Mouse (Mus musculus): ENCODE results near the gene Pi4ka. TPM values are rescaled to one million over a fixed set of nuclear protein-coding genes. Genes with fewer than 3 reads are reported as not detected.

Pi4ka gene
- total and polyA plus RNA-seq, 2 experiments from 2014 or later = 46.5 to 135 TPM

GRCm38 (mm10) chr16:17266113-17266512 is 140.0 kb downstream of the Pi4ka start:
- Histone ChIP-seq H3K27me3 (ENCODE audit: insufficient read depth, low read length) (no peaks in the 10 kb centered on the region), H3K4me1 (ENCODE audit: insufficient read depth, low read length) (no peaks in the 10 kb centered on the region), H3K9ac (replicated peaks; ENCODE audit: low read length, poor library complexity, severe bottlenecking) (no peak overlapping the region), H3K9me3 (ENCODE audit: low read length) (no peaks in the 10 kb centered on the region), H3K4me2 (ENCODE audit: low read depth, low read length, poor library complexity, severe bottlenecking) (no peak overlapping the region), H3K4me3 (ENCODE audit: low read depth, low read length) (no peak overlapping the region), H3K36me3 (ENCODE audit: insufficient read depth, low read length) (0 out of 2 replicates have a peak, but pooled peaks cover 2% of the 10 kb centered on the region), H3K27ac (ENCODE audit: low read depth, low read length) (no peak overlapping the region)
- no peak for TF ChIP-seq CTCF (IDR thresholded peaks at IDR 0.05)
- DNase-seq (ENCODE audit: low spot score) = no peak
- no peak for ATAC-seq (ENCODE audit: low FRiP score)
- 68% methylated on average over 3 of the region's 3 CpGs for WGBS

- H3K9me3 ChIP-seq (ENCODE audit: low read length) = no peaks in the 10 kb centered on the region
Measured at GRCm38 (mm10) chr16:17261341-17261740, 144.8 kb downstream of the Pi4ka start.

DNA sequence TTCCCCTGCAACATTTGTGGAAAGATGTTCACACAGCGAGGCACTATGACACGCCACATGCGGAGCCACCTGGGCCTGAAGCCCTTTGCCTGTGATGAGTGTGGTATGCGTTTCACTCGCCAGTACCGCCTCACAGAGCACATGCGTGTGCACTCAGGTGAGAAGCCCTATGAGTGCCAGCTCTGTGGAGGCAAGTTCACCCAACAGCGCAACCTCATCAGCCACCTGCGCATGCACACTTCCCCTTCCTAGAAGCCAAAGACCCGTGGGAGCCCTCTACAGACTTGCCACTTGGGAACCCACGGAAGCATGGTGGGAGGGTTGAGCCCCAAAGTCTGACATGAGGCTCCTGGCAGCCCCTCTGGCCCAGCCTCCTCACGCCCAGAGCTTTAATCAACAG is 147.2 kb downstream of the Pi4ka start:
- no peak overlapping the region for H3K4me2 ChIP-seq (ENCODE audit: low read depth, low read length, poor library complexity, severe bottlenecking)
- H3K9ac ChIP-seq (replicated peaks; ENCODE audit: low read length, poor library complexity, severe bottlenecking) = no peak overlapping the region
- peaks cover 36% of the 10 kb centered on the region for H3K36me3 ChIP-seq (ENCODE audit: insufficient read depth, low read length)
- no peak overlapping the region for H3K27ac ChIP-seq (ENCODE audit: low read depth, low read length)
- no peaks in the 10 kb centered on the region for H3K27me3 ChIP-seq (ENCODE audit: insufficient read depth, low read length)
- DNase-seq (ENCODE audit: low spot score) = no peak
- no peak for ATAC-seq (ENCODE audit: low FRiP score)
- 96% methylated on average over 12 of the region's 12 CpGs for WGBS
- no peak overlapping the region for H3K4me3 ChIP-seq (ENCODE audit: low read depth, low read length)
- TF ChIP-seq CTCF (IDR thresholded peaks at IDR 0.05) = no peak
- peaks cover 5% of the 10 kb centered on the region; the same call in 1 of the 2 replicates for H3K4me1 ChIP-seq (ENCODE audit: insufficient read depth, low read length)
- no peaks in the 10 kb centered on the region for H3K9me3 ChIP-seq (ENCODE audit: low read length)

More at GRCm38 (mm10) chr16:17261341-17261740, 144.8 kb downstream of the Pi4ka start:
- ATAC-seq (ENCODE audit: low FRiP score) = no peak
- 84% methylated on average over 1 of the region's 1 CpGs for WGBS
- H3K36me3 ChIP-seq (ENCODE audit: insufficient read depth, low read length) = peaks cover 29% of the 10 kb centered on the region
- DNase-seq (ENCODE audit: low spot score) = no peak
- H3K4me1 ChIP-seq (ENCODE audit: insufficient read depth, low read length) = no peaks in the 10 kb centered on the region
- H3K27me3 ChIP-seq (ENCODE audit: insufficient read depth, low read length) = no peaks in the 10 kb centered on the region
- H3K4me3 ChIP-seq (ENCODE audit: low read depth, low read length) = no peak overlapping the region
- no peak overlapping the region for H3K27ac ChIP-seq (ENCODE audit: low read depth, low read length)
- no peak overlapping the region for H3K4me2 ChIP-seq (ENCODE audit: low read depth, low read length, poor library complexity, severe bottlenecking)
- H3K9ac ChIP-seq (replicated peaks; ENCODE audit: low read length, poor library complexity, severe bottlenecking) = no peak overlapping the region
- TF ChIP-seq CTCF (IDR thresholded peaks at IDR 0.05) = no peak

DNA sequence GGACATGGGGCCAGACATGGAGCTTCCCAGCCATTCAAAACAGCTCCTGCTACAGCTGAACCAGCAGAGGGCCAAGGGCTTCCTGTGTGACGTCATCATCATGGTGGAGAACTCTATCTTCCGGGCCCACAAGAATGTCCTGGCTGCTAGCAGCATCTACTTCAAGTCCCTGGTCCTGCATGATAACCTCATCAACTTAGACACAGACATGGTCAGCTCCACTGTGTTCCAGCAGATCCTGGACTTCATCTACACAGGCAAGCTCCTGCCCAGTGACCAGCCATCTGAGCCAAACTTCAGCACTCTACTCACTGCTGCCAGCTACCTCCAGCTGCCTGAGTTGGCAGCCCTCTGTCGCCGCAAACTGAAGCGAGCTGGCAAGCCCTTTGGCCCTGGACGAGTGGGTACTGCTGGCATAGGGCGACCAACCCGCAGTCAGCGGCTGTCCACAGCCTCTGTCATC is 148.7 kb downstream of the Pi4ka start:
- Histone ChIP-seq H3K27me3 (ENCODE audit: insufficient read depth, low read length) (no peaks in the 10 kb centered on the region), H3K27ac (ENCODE audit: low read depth, low read length) (no peak overlapping the region), H3K4me2 (ENCODE audit: low read depth, low read length, poor library complexity, severe bottlenecking) (no peak overlapping the region), H3K4me1 (ENCODE audit: insufficient read depth, low read length) (peaks cover 7% of the 10 kb centered on the region; the same call in 1 of the 2 replicates), H3K9ac (replicated peaks; ENCODE audit: low read length, poor library complexity, severe bottlenecking) (no peak overlapping the region), H3K4me3 (ENCODE audit: low read depth, low read length) (no peak overlapping the region), H3K36me3 (ENCODE audit: insufficient read depth, low read length) (peaks cover 36% of the 10 kb centered on the region), H3K9me3 (ENCODE audit: low read length) (no peaks in the 10 kb centered on the region)
- ATAC-seq (ENCODE audit: low FRiP score) (0 out of 2 replicates have a peak, but pooled peaks have one; percentile 27), DNase-seq (ENCODE audit: low spot score) (peak; percentile 73)
- no peak for TF ChIP-seq CTCF (IDR thresholded peaks at IDR 0.05)
- WGBS = 85% methylated on average over 9 of the region's 9 CpGs

- H3K4me3 ChIP-seq (ENCODE audit: low read depth, low read length) = no peak overlapping the region
- H3K9me3 ChIP-seq (ENCODE audit: low read length) = no peaks in the 10 kb centered on the region
- ATAC-seq (ENCODE audit: low FRiP score) = no peak
- H3K4me2 ChIP-seq (ENCODE audit: low read depth, low read length, poor library complexity, severe bottlenecking) = no peak overlapping the region
- peaks cover 7% of the 10 kb centered on the region; the same call in 1 of the 2 replicates for H3K4me1 ChIP-seq (ENCODE audit: insufficient read depth, low read length)
- H3K9ac ChIP-seq (replicated peaks; ENCODE audit: low read length, poor library complexity, severe bottlenecking) = no peak overlapping the region
- H3K27ac ChIP-seq (ENCODE audit: low read depth, low read length) = no peak overlapping the region
- TF ChIP-seq CTCF (IDR thresholded peaks at IDR 0.05) = no peak
- no peak for DNase-seq (ENCODE audit: low spot score)
- H3K36me3 ChIP-seq (ENCODE audit: insufficient read depth, low read length) = peaks cover 29% of the 10 kb centered on the region
- H3K27me3 ChIP-seq (ENCODE audit: insufficient read depth, low read length) = no peaks in the 10 kb centered on the region
- 88% methylated on average over 2 of the region's 2 CpGs for WGBS
Measured at GRCm38 (mm10) chr16:17255270-17255669, 150.8 kb downstream of the Pi4ka start.

DNA sequence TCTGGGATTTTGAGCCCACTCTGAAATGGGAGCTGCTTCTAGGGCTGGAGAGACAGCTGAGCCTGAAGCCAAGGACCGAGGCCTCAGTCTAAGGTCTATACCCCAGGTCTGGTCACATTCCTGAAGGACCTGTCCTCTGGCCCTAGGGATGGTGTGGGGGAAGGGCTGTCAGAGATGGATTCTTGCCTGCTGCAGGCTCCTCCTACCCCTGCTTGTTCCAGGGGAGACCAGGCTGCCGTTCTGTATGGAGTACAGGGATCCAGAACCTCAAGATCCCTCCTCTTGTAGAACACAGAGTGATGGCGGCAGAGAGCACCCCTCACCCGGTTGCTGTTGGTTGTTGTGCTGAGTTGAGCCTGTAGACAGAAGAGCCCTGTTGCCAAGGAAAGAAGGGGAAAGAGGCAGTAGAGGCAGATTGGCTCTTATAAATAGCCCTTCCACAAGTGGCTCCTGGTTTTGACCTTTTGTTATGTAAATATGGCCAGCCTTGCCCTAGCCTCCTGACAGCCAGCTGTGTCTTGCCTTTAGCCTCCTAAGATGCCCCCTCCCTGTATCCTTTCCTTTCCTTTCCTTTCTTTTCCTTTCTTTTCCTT is 152.0 kb downstream of the Pi4ka start:
- Histone ChIP-seq H3K9me3 (ENCODE audit: low read length) (no peaks in the 10 kb centered on the region), H3K27me3 (ENCODE audit: insufficient read depth, low read length) (no peaks in the 10 kb centered on the region), H3K9ac (replicated peaks; ENCODE audit: low read length, poor library complexity, severe bottlenecking) (no peak overlapping the region), H3K4me3 (ENCODE audit: low read depth, low read length) (no peak overlapping the region), H3K4me1 (ENCODE audit: insufficient read depth, low read length) (peaks cover 7% of the 10 kb centered on the region; the same call in 1 of the 2 replicates), H3K4me2 (ENCODE audit: low read depth, low read length, poor library complexity, severe bottlenecking) (no peak overlapping the region), H3K36me3 (ENCODE audit: insufficient read depth, low read length) (peaks cover 27% of the 10 kb centered on the region), H3K27ac (ENCODE audit: low read depth, low read length) (no peak overlapping the region)
- WGBS = 18% methylated on average over 4 of the region's 4 CpGs
- DNase-seq (ENCODE audit: low spot score) = no peak
- no peak for ATAC-seq (ENCODE audit: low FRiP score)
- TF ChIP-seq CTCF (IDR thresholded peaks at IDR 0.05) = no peak

Measured in midbrain, postnatal 0 days (tissue).